Mouse (Mus musculus): ENCODE measurements around the gene Map3k7cl.

DNA sequence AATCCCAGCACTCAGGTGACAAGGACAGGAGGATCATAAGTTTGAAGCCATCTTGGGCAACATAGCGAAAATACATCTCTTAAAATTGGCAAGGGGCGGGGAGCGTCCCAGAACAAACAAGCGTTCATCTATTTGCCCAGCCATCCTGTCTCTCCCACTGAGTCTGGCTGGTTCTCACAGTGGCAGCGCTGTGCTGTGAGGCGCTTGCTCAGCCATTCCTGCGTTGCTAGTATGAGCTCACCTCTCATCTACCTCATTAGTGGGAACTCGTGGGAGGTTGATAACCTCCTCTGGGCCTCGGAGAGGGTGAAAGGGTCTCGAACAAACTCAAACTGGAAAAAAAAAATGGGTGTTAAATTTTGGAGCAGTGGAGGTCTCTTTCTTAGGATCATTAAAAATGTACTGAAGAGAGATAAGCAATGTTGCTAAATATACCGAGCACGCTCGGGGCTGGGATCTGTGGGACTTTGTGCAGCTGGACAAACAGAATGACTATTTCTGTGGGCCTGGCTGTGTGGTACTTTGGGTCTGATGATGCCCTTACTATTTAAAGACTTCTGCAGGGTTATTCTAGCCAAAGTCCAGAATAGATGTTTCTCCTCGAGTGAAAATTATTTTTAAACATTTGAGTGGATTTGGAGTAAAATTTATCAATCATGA, 91.1 kb downstream of the Map3k7cl start:
- no peak for TF ChIP-seq CTCF (IDR thresholded peaks at IDR 0.05; ENCODE audit: borderline replicate concordance, insufficient read depth, low read depth, low read length)
- no peak for TF ChIP-seq POLR2A (IDR thresholded peaks at IDR 0.05; ENCODE audit: borderline replicate concordance, insufficient read depth, low read length)
